Mouse (Mus musculus) small intestine, adult 2 months (tissue): ENCODE measurements around the gene Sag. TPM values are rescaled to one million over a fixed set of nuclear protein-coding genes. Genes with fewer than 3 reads are reported as not detected.

ENCODE experiments used
- H3K27ac ChIP-seq: fragments of 200-500 bp; 2 replicates; pipeline ENCODE4 v1.5.1; 2012; ENCODE audit warnings: low read depth, low read length, control low read depth, inconsistent platforms; ENCODE audit not compliant: insufficient read depth
- H3K27me3 ChIP-seq: fragments of 200-500 bp; 2 replicates; pipeline ENCODE4 v1.6.1; 2012; ENCODE audit warnings: mild to moderate bottlenecking, moderate library complexity, low read length, inconsistent platforms; ENCODE audit not compliant: control insufficient read depth, insufficient read depth
- H3K36me3 ChIP-seq: fragments of 200-500 bp; 2 replicates; pipeline ENCODE4 v1.6.1; 2012; ENCODE audit warnings: mild to moderate bottlenecking, low read length, control low read depth, inconsistent platforms; ENCODE audit not compliant: control insufficient read depth, insufficient read depth
- H3K4me1 ChIP-seq: fragments of 200-500 bp; 2 replicates; pipeline ENCODE4 v1.6.1; 2012; ENCODE audit warnings: low read length, inconsistent platforms, mixed read lengths; ENCODE audit not compliant: control insufficient read depth, insufficient read depth, insufficient read length
- H3K4me3 ChIP-seq: fragments of 200-500 bp; 2 replicates; pipeline ENCODE4 v1.5.1; 2012; ENCODE audit warnings: low read depth, mild to moderate bottlenecking, control low read depth, inconsistent platforms, low read length, moderate library complexity
- CTCF ChIP-seq: fragments of 200-500 bp; IDR thresholded peaks from 2 replicates; pipeline ENCODE4 v1.5.1; 2012; ENCODE audit warnings: low read depth, mild to moderate bottlenecking, control low read depth, inconsistent platforms, low read length, moderate library complexity, mixed read lengths; ENCODE audit not compliant: insufficient replicate concordance, insufficient read length; ENCODE audit errors: extremely low read depth
- POLR2A ChIP-seq: fragments of 200-500 bp; IDR thresholded peaks from 2 replicates; pipeline ENCODE4 v1.6.1; 2012; ENCODE audit warnings: low read depth, mild to moderate bottlenecking, control low read depth, inconsistent platforms, low read length, moderate library complexity
- WGBS: fragments of 180-500 bp; shearing (Covaris S2); methylation state at CpG from one replicate; pipeline ENCODE4 v1.1.7; 2018; 5-methylcytosine and 5-hydroxymethylcytosine counted together
- polyA plus RNA-seq: library from polyadenylated mRNA; depleted of rRNA; stranded (reverse); fragments of >200 nt; gene quantifications from 2 replicates; pipeline ENCODE4 v1.2.3, GENCODE M21; 2012

The Sag gene
- polyA plus RNA-seq, 1 experiment = 0.16 TPM

- H3K36me3 ChIP-seq = no peaks in the 10 kb centered on the region
- TF ChIP-seq CTCF (no peak), POLR2A (no peak)
Measured at GRCm38 (mm10) chr1:87864889-87865288, 61.4 kb downstream of the Sag start.

GRCm38 (mm10) chr1:87866672-87867071, 63.2 kb downstream of the Sag start:
- Histone ChIP-seq H3K4me1 (peaks cover 13% of the 10 kb centered on the region; the same call in 1 of the 2 replicates), H3K27me3 (no peaks in the 10 kb centered on the region), H3K27ac (peak overlapping the region; percentile 29; the same call in 1 of the 2 replicates), H3K4me3 (no peak overlapping the region), H3K36me3 (no peaks in the 10 kb centered on the region)
- 83% methylated on average over 1 of the region's 1 CpGs for WGBS
- no peak for TF ChIP-seq POLR2A
- TF ChIP-seq CTCF = no peak

More at GRCm38 (mm10) chr1:87864889-87865288, 61.4 kb downstream of the Sag start:
- Histone ChIP-seq H3K4me1 (peaks cover 11% of the 10 kb centered on the region; the same call in 1 of the 2 replicates), H3K4me3 (no peak overlapping the region), H3K27me3 (no peaks in the 10 kb centered on the region), H3K27ac (no peak overlapping the region)

GRCm38 (mm10) chr1:87871546-87871945, 68.1 kb downstream of the Sag start:
- Histone ChIP-seq H3K4me3 (no peak overlapping the region), H3K27me3 (no peaks in the 10 kb centered on the region), H3K36me3 (no peaks in the 10 kb centered on the region), H3K4me1 (peaks cover 9% of the 10 kb centered on the region), H3K27ac (no peak overlapping the region)
- no peak for TF ChIP-seq POLR2A
- no peak for TF ChIP-seq CTCF

- H3K36me3 ChIP-seq = no peaks in the 10 kb centered on the region
- no peak overlapping the region for H3K4me3 ChIP-seq
- TF ChIP-seq CTCF = no peak
- no peak for TF ChIP-seq POLR2A
- H3K27ac ChIP-seq = no peak overlapping the region
- peaks cover 9% of the 10 kb centered on the region for H3K4me1 ChIP-seq
- H3K27me3 ChIP-seq = no peaks in the 10 kb centered on the region
Measured at GRCm38 (mm10) chr1:87873081-87873480, 69.6 kb downstream of the Sag start.

GRCm38 (mm10) chr1:87876065-87876464, 72.6 kb downstream of the Sag start:
- H3K27me3 ChIP-seq = no peaks in the 10 kb centered on the region
- peaks cover 14% of the 10 kb centered on the region for H3K4me1 ChIP-seq
- no peak overlapping the region for H3K27ac ChIP-seq
- no peak for TF ChIP-seq CTCF
- no peak for TF ChIP-seq POLR2A
- 87% methylated on average over 1 of the region's 1 CpGs for WGBS
- H3K36me3 ChIP-seq = 0 out of 2 replicates have a peak, but pooled peaks cover 2% of the 10 kb centered on the region
- no peak overlapping the region for H3K4me3 ChIP-seq

- 78% methylated on average over 9 of the region's 9 CpGs for WGBS
- Histone ChIP-seq H3K27ac (no peak overlapping the region), H3K4me1 (peaks cover 14% of the 10 kb centered on the region), H3K4me3 (no peak overlapping the region), H3K27me3 (no peaks in the 10 kb centered on the region), H3K36me3 (peaks cover 5% of the 10 kb centered on the region; the same call in 1 of the 2 replicates)
- TF ChIP-seq POLR2A = no peak
- TF ChIP-seq CTCF = no peak
Measured at GRCm38 (mm10) chr1:87877552-87878283, 74.2 kb downstream of the Sag start.

- WGBS = 64% methylated on average over 3 of the region's 3 CpGs
- H3K4me3 ChIP-seq = no peak overlapping the region
- TF ChIP-seq POLR2A (no peak), CTCF (no peak)
- peaks cover 8% of the 10 kb centered on the region for H3K36me3 ChIP-seq
- H3K27me3 ChIP-seq = no peaks in the 10 kb centered on the region
- H3K4me1 ChIP-seq = peaks cover 12% of the 10 kb centered on the region; the same call in 1 of the 2 replicates
- no peak overlapping the region for H3K27ac ChIP-seq
Measured at GRCm38 (mm10) chr1:87879034-87879433, 75.6 kb downstream of the Sag start.
